Mouse (Mus musculus) naive thymus-derived CD4-positive, alpha-beta T cell, adult 2 months (primary cell): ENCODE data around the gene Gucy2f.
"Not testable (repeated sequence)": the region's sequence is repeated elsewhere in the genome, so short reads cannot be mapped to it uniquely, and the experiment has no call there.

Experiments
- DNase-seq: peaks from one replicate; pipeline ENCODE4 v3.0.0-alpha.2; 2011; ENCODE audit warnings: low read depth

The Gucy2f gene

DNA sequence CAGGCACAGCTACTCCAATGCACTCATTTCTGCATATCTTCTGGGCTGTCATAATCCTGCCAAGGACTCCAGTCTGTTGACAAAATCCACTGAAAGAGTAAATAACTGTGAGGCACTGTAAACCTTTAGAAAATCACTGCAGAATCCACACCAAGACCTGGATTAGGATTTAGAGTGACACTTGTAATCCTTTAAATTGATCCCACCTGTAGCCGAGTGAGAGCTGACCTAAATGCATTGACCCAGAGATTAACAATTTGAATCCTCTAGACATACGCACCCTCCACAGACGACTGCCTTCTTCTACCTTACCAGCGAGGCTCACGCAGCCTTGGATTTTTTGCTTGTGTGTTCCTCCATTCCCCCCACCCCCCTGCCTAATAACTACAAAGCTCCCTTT lies at the start of gene Gucy2f:
Gene Gucy2f (minus strand): TSS at position 101 of the 400 bp plus-strand sequence.
- no peak for DNase-seq

DNA sequence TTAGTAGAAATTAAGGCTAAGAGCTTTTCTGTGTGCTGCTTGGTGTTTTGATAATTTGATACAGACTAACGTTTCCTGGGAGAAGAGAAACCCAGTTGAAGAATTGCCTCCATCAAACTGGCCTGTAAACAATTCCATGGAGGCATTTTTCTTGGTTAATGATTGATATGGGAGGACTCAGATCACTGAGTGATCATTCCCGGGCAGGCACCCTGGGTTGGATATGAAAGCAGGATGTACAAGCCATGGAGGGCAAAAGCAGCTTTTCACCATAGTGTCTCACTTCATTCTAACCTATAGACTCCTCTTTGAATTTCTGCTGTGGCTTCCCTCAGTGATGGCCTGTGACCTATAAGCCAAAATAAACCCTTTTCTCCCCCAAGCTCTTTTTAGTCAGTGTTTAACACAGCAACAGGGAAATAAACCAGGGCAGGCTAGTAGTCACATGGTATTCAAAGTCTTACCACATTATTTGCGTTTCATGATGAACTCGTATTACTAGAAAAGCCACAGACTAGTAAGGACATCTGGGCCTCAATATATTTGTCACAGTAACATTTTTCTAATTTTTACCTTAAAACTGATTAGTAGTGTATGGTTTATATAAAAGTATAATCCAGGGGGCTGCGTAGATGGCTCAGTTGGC lies 49.1 kb upstream of the Gucy2f start:
- no peak for DNase-seq

DNA sequence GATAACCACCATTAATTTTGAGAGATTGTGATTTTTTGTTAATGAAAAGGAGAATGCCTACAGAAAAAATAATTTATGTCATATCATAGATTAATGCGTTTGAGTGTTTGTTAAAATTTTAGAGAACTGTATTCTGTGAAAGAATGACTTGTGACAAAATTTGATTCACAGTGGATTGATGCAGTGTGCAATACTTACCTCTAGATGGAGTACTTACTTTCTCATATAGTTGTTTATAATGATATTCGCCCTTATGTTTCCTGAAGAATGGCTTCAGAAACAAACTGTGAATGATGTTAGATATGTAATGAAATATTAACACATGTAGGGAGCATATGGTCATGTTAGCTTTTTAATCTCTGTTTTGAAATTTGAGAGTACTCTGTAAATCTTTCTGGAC lies 40.4 kb upstream of the Gucy2f start:
- peak; percentile 2 for DNase-seq

- DNase-seq, result not testable (repeated sequence)
These were observed 39.4 kb upstream of the Gucy2f start for GRCm38 (mm10) chrX:142236146-142236545.

GRCm38 (mm10) chrX:142228769-142229158 lies 32.0 kb upstream of the Gucy2f start:
- no peak for DNase-seq

GRCm38 (mm10) chrX:142228055-142228768 lies 31.5 kb upstream of the Gucy2f start:
- DNase-seq, result peak; percentile 71

DNA sequence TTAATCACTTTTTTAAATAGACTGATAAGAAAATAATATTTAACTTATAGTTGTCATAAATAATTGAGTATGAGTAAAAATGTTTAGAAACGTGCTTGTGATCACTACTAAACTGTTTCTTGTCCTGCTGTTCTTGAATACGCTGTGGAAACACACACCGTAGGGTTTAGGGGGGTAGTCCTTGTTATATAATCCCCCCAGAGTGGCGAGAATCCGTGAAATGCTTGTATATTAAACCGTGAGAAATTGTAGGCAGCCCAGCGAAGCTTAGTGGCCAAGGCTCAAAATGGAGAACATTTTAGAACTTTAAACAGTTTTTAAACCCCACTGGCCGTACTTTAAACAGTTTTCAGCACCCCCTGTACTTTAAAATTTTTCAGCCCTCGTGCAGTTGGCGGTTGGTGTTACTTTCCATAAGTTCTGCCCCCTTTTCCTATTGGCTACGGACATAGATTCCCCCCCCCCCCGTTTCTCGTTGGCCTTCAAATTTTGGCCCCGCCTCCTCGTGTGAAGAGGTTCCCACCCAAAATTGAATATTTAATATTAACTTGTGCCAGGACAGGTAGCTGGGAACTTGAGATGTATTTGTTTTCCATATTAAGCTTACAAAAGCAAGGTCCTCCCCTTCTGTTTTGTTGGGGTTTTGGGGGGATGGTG lies 30.8 kb upstream of the Gucy2f start:
- peak; percentile 67 for DNase-seq

- DNase-seq, result no peak
These were observed 29.8 kb upstream of the Gucy2f start, which contains the start of gene Nxt2 for GRCm38 (mm10) chrX:142226542-142226941. TSS of gene Nxt2 (plus strand) at chrX:142226770.

GRCm38 (mm10) chrX:142200295-142200694 lies 3.6 kb upstream of the Gucy2f start:
- peak; percentile 62 for DNase-seq

DNA sequence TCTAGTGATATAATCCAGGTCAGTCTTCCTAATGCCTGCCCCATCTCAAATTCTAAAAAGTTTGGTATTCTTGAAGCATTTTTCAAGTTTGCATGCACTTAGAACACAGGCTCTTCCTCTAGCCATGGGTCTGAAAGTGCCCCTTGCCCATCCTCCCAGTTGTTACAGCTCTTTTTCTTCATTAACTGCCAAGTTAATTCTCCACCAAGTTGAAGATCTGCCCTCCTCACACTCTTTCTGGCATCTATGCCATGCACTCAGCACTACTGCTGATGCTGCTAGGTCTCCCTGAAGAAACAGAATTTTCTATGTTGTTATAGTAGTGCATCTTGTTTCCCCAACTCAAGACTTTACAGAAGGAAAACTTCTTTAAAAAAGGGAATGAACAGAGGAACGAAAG lies 1.2 kb downstream of the Gucy2f start:
- no peak for DNase-seq

GRCm38 (mm10) chrX:142194420-142194819 lies 2.3 kb downstream of the Gucy2f start:
- no peak for DNase-seq

GRCm38 (mm10) chrX:142190355-142190754 lies 6.4 kb downstream of the Gucy2f start:
- DNase-seq, result no peak

DNA sequence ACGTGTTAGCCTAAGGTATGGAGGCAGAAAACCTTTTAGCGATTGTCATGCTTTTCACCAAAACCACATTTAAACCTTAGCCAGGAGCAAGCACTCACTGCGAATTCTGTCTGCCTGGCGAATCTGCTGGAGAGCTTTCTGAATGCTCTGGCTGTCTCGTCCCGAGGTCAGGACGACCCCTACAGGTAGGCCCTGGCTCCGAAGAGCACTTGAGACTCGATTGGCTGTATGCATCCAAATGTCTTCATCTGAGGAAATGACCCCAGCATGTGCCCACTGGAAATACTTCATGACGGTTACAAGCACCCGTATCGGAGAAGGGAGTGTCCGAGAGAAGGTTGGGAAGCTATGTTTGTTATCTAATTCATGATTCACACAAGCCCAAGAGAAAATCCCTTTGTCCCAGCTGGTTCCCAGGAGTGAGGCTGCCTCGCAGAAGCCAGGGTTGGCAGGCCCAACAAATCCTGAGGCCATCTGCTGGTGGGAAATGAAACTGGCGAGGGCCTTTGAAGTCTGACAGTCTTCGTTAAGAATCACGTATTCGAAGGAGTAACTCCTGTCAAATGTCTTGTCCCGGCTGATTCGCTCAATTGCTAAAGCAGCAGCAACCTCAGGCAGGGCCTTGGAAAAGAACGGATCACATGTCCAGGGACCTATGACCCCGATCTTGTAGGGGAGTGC lies 7.6 kb downstream of the Gucy2f start:
- no peak for DNase-seq

DNA sequence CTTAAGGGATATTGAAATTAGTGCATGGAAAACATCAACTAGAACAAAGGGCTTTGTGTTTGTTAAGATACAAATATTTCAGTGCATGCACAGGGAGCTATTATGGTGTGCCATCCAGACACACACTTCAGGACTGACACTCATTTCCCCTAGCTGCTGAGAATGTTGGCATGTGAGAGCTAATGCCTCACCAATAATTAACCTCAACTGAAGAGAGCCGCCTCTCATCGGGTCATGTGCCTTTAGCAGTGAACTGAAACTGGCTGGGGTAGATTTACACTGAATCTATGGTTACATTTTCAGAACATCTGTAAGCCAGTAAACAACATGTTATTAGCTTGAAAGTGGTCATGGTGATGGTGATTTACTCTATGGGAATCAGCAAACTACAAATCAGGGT lies 14.7 kb downstream of the Gucy2f start:
- no peak for DNase-seq

GRCm38 (mm10) chrX:142176981-142177380 lies 19.8 kb downstream of the Gucy2f start:
- no peak for DNase-seq

- no peak for DNase-seq
These were observed 81.0 kb downstream of the Gucy2f start for GRCm38 (mm10) chrX:142115779-142116178.

DNA sequence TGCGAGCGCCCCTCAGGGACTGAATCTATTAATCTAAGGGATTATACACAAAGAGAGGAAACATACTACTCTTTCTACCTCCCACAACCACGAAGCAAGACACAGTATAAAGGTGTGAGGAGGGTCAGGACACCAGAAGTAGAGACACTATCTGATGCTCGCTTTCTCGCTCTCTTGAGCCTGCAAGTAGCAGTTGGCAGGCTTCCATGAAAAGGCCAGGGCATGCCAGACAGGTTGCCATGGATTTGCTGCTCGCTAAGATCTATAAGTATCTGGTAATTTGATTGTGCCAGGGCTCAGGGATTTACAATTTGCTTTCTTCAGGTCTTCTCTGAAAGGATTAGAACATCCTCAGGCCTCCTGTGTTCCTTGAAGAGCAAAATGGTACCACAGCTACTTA lies 85.5 kb downstream of the Gucy2f start:
- DNase-seq, result no peak

GRCm38 (mm10) chrX:142096904-142097303 lies 99.8 kb downstream of the Gucy2f start:
- DNase-seq, result no peak

GRCm38 (mm10) chrX:142095579-142095978 lies 101.2 kb downstream of the Gucy2f start:
- DNase-seq, result no peak

GRCm38 (mm10) chrX:142062585-142062984 lies 134.1 kb downstream of the Gucy2f start:
- DNase-seq, result no peak
